Mouse (Mus musculus): ENCODE results near the gene Cav3. TPM values are rescaled to one million over a fixed set of nuclear protein-coding genes. Genes with fewer than 3 reads are reported as not detected.

The Cav3 gene
- polyA plus RNA-seq, 1 experiment from 2014 or later: not detected

GRCm38 (mm10) chr6:112497456-112497855 lies 38.2 kb downstream of the Cav3 start:
- H3K27me3 ChIP-seq (ENCODE audit: control insufficient read depth, insufficient read depth, low read length): no peaks in the 10 kb centered on the region
- H3K4me2 ChIP-seq (ENCODE audit: low read depth, low read length, severe bottlenecking): no peak overlapping the region
- DNase-seq (ENCODE audit: low spot score) (no peak), ATAC-seq (replicated peaks; ENCODE audit: low FRiP score) (no peak)
- H3K4me1 ChIP-seq (replicated peaks; ENCODE audit: control insufficient read depth, insufficient read depth, low read length): no peaks in the 10 kb centered on the region
- H3K9me3 ChIP-seq (ENCODE audit: control insufficient read depth, low read length): no peaks in the 10 kb centered on the region
- H3K27ac ChIP-seq (ENCODE audit: low read depth, low read length): no peak overlapping the region
- H3K4me3 ChIP-seq (ENCODE audit: low read depth, low read length): no peak overlapping the region
- 87% methylated on average over 2 of the region's 2 CpGs for WGBS
- H3K9ac ChIP-seq (ENCODE audit: low read length): no peak overlapping the region
- H3K36me3 ChIP-seq (ENCODE audit: control insufficient read depth, insufficient read depth, low read length): no peaks in the 10 kb centered on the region

- Histone ChIP-seq H3K27ac (ENCODE audit: low read depth, low read length) (no peak overlapping the region), H3K36me3 (ENCODE audit: control insufficient read depth, insufficient read depth, low read length) (no peaks in the 10 kb centered on the region), H3K4me3 (ENCODE audit: low read depth, low read length) (no peak overlapping the region), H3K4me1 (replicated peaks; ENCODE audit: control insufficient read depth, insufficient read depth, low read length) (no peaks in the 10 kb centered on the region), H3K9me3 (ENCODE audit: control insufficient read depth, low read length) (no peaks in the 10 kb centered on the region), H3K9ac (ENCODE audit: low read length) (no peak overlapping the region), H3K4me2 (ENCODE audit: low read depth, low read length, severe bottlenecking) (no peak overlapping the region), H3K27me3 (ENCODE audit: control insufficient read depth, insufficient read depth, low read length) (no peaks in the 10 kb centered on the region)
- WGBS: 91% methylated on average over 3 of the region's 3 CpGs
- DNase-seq (ENCODE audit: low spot score): no peak
- ATAC-seq (replicated peaks; ENCODE audit: low FRiP score): no peak
Measured at GRCm38 (mm10) chr6:112498716-112499115, 39.4 kb downstream of the Cav3 start.

- H3K27ac ChIP-seq (ENCODE audit: low read depth, low read length): no peak overlapping the region
- H3K9ac ChIP-seq (ENCODE audit: low read length): no peak overlapping the region
- no peaks in the 10 kb centered on the region for H3K4me1 ChIP-seq (replicated peaks; ENCODE audit: control insufficient read depth, insufficient read depth, low read length)
- WGBS: 89% methylated on average over 2 of the region's 2 CpGs
- no peaks in the 10 kb centered on the region for H3K9me3 ChIP-seq (ENCODE audit: control insufficient read depth, low read length)
- H3K4me2 ChIP-seq (ENCODE audit: low read depth, low read length, severe bottlenecking): no peak overlapping the region
- H3K36me3 ChIP-seq (ENCODE audit: control insufficient read depth, insufficient read depth, low read length): no peaks in the 10 kb centered on the region
- no peak for ATAC-seq (replicated peaks; ENCODE audit: low FRiP score)
- H3K27me3 ChIP-seq (ENCODE audit: control insufficient read depth, insufficient read depth, low read length): no peaks in the 10 kb centered on the region
- DNase-seq (ENCODE audit: low spot score): no peak
- H3K4me3 ChIP-seq (ENCODE audit: low read depth, low read length): no peak overlapping the region
Measured at GRCm38 (mm10) chr6:112499456-112499855, 40.2 kb downstream of the Cav3 start.

GRCm38 (mm10) chr6:112501156-112501555 lies 41.9 kb downstream of the Cav3 start:
- DNase-seq (ENCODE audit: low spot score): no peak
- Histone ChIP-seq H3K27me3 (ENCODE audit: control insufficient read depth, insufficient read depth, low read length) (no peaks in the 10 kb centered on the region), H3K4me3 (ENCODE audit: low read depth, low read length) (no peak overlapping the region), H3K9me3 (ENCODE audit: control insufficient read depth, low read length) (no peaks in the 10 kb centered on the region), H3K27ac (ENCODE audit: low read depth, low read length) (no peak overlapping the region), H3K36me3 (ENCODE audit: control insufficient read depth, insufficient read depth, low read length) (no peaks in the 10 kb centered on the region), H3K4me1 (replicated peaks; ENCODE audit: control insufficient read depth, insufficient read depth, low read length) (no peaks in the 10 kb centered on the region), H3K4me2 (ENCODE audit: low read depth, low read length, severe bottlenecking) (no peak overlapping the region), H3K9ac (ENCODE audit: low read length) (no peak overlapping the region)
- no peak for ATAC-seq (replicated peaks; ENCODE audit: low FRiP score)
- 81% methylated on average over 2 of the region's 2 CpGs for WGBS

- Histone ChIP-seq H3K4me2 (ENCODE audit: low read depth, low read length, severe bottlenecking) (no peak overlapping the region), H3K9me3 (ENCODE audit: control insufficient read depth, low read length) (no peaks in the 10 kb centered on the region), H3K9ac (ENCODE audit: low read length) (no peak overlapping the region), H3K36me3 (ENCODE audit: control insufficient read depth, insufficient read depth, low read length) (no peaks in the 10 kb centered on the region), H3K27me3 (ENCODE audit: control insufficient read depth, insufficient read depth, low read length) (no peaks in the 10 kb centered on the region), H3K27ac (ENCODE audit: low read depth, low read length) (no peak overlapping the region), H3K4me3 (ENCODE audit: low read depth, low read length) (no peak overlapping the region), H3K4me1 (replicated peaks; ENCODE audit: control insufficient read depth, insufficient read depth, low read length) (peaks cover 5% of the 10 kb centered on the region; the same call in 1 of the 2 replicates)
- 92% methylated on average over 2 of the region's 2 CpGs for WGBS
- no peak for DNase-seq (ENCODE audit: low spot score)
- no peak for ATAC-seq (replicated peaks; ENCODE audit: low FRiP score)
Measured at GRCm38 (mm10) chr6:112507617-112508016, 48.3 kb downstream of the Cav3 start.

GRCm38 (mm10) chr6:112509590-112510131 lies 50.4 kb downstream of the Cav3 start:
- H3K9ac ChIP-seq (ENCODE audit: low read length): no peak overlapping the region
- no peak overlapping the region for H3K4me2 ChIP-seq (ENCODE audit: low read depth, low read length, severe bottlenecking)
- ATAC-seq (replicated peaks; ENCODE audit: low FRiP score) (no peak), DNase-seq (ENCODE audit: low spot score) (no peak)
- peaks cover 5% of the 10 kb centered on the region; the same call in 1 of the 2 replicates for H3K4me1 ChIP-seq (replicated peaks; ENCODE audit: control insufficient read depth, insufficient read depth, low read length)
- WGBS: 41% methylated on average over 2 of the region's 2 CpGs
- no peaks in the 10 kb centered on the region for H3K9me3 ChIP-seq (ENCODE audit: control insufficient read depth, low read length)
- no peak overlapping the region for H3K4me3 ChIP-seq (ENCODE audit: low read depth, low read length)
- no peaks in the 10 kb centered on the region for H3K27me3 ChIP-seq (ENCODE audit: control insufficient read depth, insufficient read depth, low read length)
- H3K27ac ChIP-seq (ENCODE audit: low read depth, low read length): no peak overlapping the region
- no peaks in the 10 kb centered on the region for H3K36me3 ChIP-seq (ENCODE audit: control insufficient read depth, insufficient read depth, low read length)

- DNase-seq (ENCODE audit: low spot score): peak; percentile 61
- no peaks in the 10 kb centered on the region for H3K27me3 ChIP-seq (ENCODE audit: control insufficient read depth, insufficient read depth, low read length)
Measured at GRCm38 (mm10) chr6:112510346-112510745, 51.0 kb downstream of the Cav3 start.

GRCm38 (mm10) chr6:112514591-112514990 lies 55.3 kb downstream of the Cav3 start:
- DNase-seq (ENCODE audit: low spot score) (no peak), ATAC-seq (replicated peaks; ENCODE audit: low FRiP score) (no peak)
- Histone ChIP-seq H3K4me1 (replicated peaks; ENCODE audit: control insufficient read depth, insufficient read depth, low read length) (peaks cover 16% of the 10 kb centered on the region), H3K4me3 (ENCODE audit: low read depth, low read length) (no peak overlapping the region), H3K4me2 (ENCODE audit: low read depth, low read length, severe bottlenecking) (no peak overlapping the region), H3K9ac (ENCODE audit: low read length) (no peak overlapping the region), H3K27ac (ENCODE audit: low read depth, low read length) (no peak overlapping the region), H3K9me3 (ENCODE audit: control insufficient read depth, low read length) (no peaks in the 10 kb centered on the region), H3K27me3 (ENCODE audit: control insufficient read depth, insufficient read depth, low read length) (no peaks in the 10 kb centered on the region), H3K36me3 (ENCODE audit: control insufficient read depth, insufficient read depth, low read length) (no peaks in the 10 kb centered on the region)
- WGBS: 88% methylated on average over 6 of the region's 6 CpGs

More at GRCm38 (mm10) chr6:112510346-112510745, 51.0 kb downstream of the Cav3 start:
- Histone ChIP-seq H3K9me3 (ENCODE audit: control insufficient read depth, low read length) (no peaks in the 10 kb centered on the region), H3K9ac (ENCODE audit: low read length) (no peak overlapping the region), H3K4me1 (replicated peaks; ENCODE audit: control insufficient read depth, insufficient read depth, low read length) (peaks cover 5% of the 10 kb centered on the region; the same call in 1 of the 2 replicates), H3K4me3 (ENCODE audit: low read depth, low read length) (no peak overlapping the region), H3K36me3 (ENCODE audit: control insufficient read depth, insufficient read depth, low read length) (no peaks in the 10 kb centered on the region), H3K27ac (ENCODE audit: low read depth, low read length) (no peak overlapping the region), H3K4me2 (ENCODE audit: low read depth, low read length, severe bottlenecking) (no peak overlapping the region)
- peak; percentile 73 for ATAC-seq (replicated peaks; ENCODE audit: low FRiP score)
- 3% methylated on average over 4 of the region's 4 CpGs for WGBS

- H3K27me3 ChIP-seq (ENCODE audit: control insufficient read depth, insufficient read depth, low read length): no peaks in the 10 kb centered on the region
- H3K9ac ChIP-seq (ENCODE audit: low read length): no peak overlapping the region
- no peaks in the 10 kb centered on the region for H3K36me3 ChIP-seq (ENCODE audit: control insufficient read depth, insufficient read depth, low read length)
- no peaks in the 10 kb centered on the region for H3K9me3 ChIP-seq (ENCODE audit: control insufficient read depth, low read length)
- peak; percentile 92 for ATAC-seq (replicated peaks; ENCODE audit: low FRiP score)
- peak; percentile 61 for DNase-seq (ENCODE audit: low spot score)
- H3K4me1 ChIP-seq (replicated peaks; ENCODE audit: control insufficient read depth, insufficient read depth, low read length): peaks cover 10% of the 10 kb centered on the region
- no peak overlapping the region for H3K27ac ChIP-seq (ENCODE audit: low read depth, low read length)
- 0% methylated on average over 1 of the region's 1 CpGs for WGBS
- H3K4me2 ChIP-seq (ENCODE audit: low read depth, low read length, severe bottlenecking): no peak overlapping the region
- no peak overlapping the region for H3K4me3 ChIP-seq (ENCODE audit: low read depth, low read length)
Measured at GRCm38 (mm10) chr6:112516496-112516895, 57.2 kb downstream of the Cav3 start.
